Mouse (Mus musculus): ENCODE data around the gene Mctp1. TPM values are rescaled to one million over a fixed set of nuclear protein-coding genes. Genes with fewer than 3 reads are reported as not detected.

Mctp1 gene
- polyA plus RNA-seq (2014; fragmentation: Illumina TruSeq; extraction: RNeasy Lipid Tissue Mini Kit (QIAGEN cat#74804); ENCODE audit: low read depth, low replicate concordance) = 2.2 TPM

DNA sequence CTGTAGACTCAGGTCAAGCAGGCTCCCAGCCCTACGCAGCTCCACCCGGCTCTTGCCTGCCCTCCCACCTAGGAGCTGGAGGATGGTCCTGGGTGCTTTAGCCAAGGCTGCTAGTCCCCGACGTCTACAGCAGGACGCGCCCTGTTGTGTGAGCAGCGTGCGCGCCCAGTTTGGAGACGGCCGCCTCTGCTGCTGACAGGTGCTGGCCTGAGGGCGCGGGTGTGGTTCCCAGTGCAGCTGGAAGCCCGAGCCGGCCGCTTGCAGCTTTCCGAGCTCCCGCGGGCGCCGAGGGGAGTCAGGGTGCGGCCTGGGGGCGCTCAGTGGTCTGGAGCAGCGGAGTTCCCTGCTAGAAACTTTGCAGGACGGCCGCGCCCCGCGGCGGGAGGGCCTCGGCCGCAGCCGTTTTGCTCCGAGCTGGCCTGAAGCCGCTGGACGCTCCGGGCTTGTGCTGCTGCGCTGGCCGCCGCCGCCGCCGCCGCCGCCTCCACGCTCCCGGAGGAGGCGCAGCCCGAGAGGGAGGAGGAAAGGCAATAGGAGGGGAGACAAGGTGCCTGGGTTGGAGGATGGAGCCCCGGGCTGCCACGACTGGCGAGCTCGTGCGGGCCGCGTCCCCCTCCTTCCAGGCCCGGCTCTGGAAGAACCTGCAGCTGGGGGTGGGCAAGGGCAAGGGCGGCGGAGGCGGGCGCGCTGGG lies at the start of gene Mctp1:
Mctp1 (plus strand) TSS at position 564 of the 692 bp plus-strand sequence.

Other genes with a start within 250 kb of the Mctp1 start
- 145 TPM for gene Fam81b, start 79.5 kb upstream of the Mctp1 start, polyA plus RNA-seq (2014; fragmentation: Illumina TruSeq; extraction: RNeasy Lipid Tissue Mini Kit (QIAGEN cat#74804); ENCODE audit: low read depth, low replicate concordance)